ENCODE assay signal across 22 mouse cellular contexts in the genomic region with DNA sequence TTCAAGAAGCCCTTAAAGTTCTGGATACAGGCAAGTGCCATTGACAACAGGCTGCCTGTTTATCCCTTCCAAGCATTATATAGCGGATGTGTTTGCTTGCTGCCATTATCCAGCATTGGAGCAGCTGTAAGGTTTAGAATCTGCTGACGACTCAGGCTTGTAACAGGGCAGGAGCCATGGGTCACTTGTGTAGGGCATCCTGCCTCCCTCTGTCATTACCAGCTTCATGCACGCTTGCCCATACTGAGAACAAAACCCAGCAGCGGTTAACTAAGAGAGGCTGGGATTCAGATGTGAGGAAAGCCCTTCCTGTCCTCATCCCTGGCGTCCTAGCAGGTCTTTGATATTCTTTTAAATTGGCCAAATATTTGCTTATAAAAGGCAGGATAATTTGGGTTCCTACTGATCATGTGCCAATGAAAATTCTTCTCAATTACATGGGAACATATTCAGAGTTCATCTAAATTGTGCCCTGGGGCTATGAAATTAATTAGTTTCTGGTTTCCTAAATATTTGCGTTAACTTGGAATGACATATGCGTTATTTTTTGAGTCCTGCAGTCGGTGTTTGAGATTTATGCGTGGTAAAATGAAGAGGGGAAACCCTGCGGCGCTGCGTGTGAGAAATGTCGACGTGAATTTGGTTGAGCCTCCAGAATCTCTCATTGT.
A peak's percentile ranks its signal among the peaks of the same experiment; 100 is the strongest.
DNase-seq lines count a peak whose midpoint lies in the region; ATAC-seq and TF ChIP-seq lines count a peak whose summit lies in the region.
"Had no signal": no experiment of that assay in that cellular context is flagged by ENCODE, and none has a peak within 500 bp of the region (broad histone marks: within the 10 kb centered on the region; RNA-seq: fewer than 3 reads in every experiment).

No protein-coding gene starts in this region.

- no peak overlapping the region for H3K9ac ChIP-seq in kidney, embryonic 15.5 days
- no peak overlapping the region for H3K9ac ChIP-seq in midbrain, embryonic 14.5 days (replicated peaks; ENCODE audit: low read length)
- no peak overlapping the region for H3K9ac ChIP-seq in midbrain, embryonic 16.5 days (ENCODE audit: low read depth, low read length)
- H3K9ac ChIP-seq: embryonic facial prominence, embryonic 15.5 days; heart, embryonic 15.5 days had no signal

- DNase-seq in gastrocnemius, adult 2 months: no peak
- no peak for DNase-seq in gastrocnemius, postnatal 4 days (ENCODE audit: low spot score in 2 of 2)
- DNase-seq in kidney, postnatal 25 days: no peak
- peak; percentile 55 for DNase-seq in midbrain, embryonic 14.5 days
- no peak for DNase-seq in adrenal gland, postnatal 4 days (ENCODE audit: low spot score in 2 of 2)
- DNase-seq: adrenal gland, postnatal 25 days; cerebellum, adult 11-12 months; cerebellum, postnatal 14 days; gastrocnemius, postnatal 14 days; heart, postnatal 4 days; kidney, postnatal 36 days; lung, postnatal 10 days; right cerebral cortex, postnatal 14 days had no signal

- WGBS in kidney, embryonic 15.5 days: 64% methylated on average over 14 of the region's 14 CpGs
- 71% methylated on average over 14 of the region's 14 CpGs for WGBS in midbrain, embryonic 14.5 days
- WGBS in midbrain, embryonic 16.5 days: 59% methylated on average over 14 of the region's 14 CpGs

- no peaks in the 10 kb centered on the region for H3K9me3 ChIP-seq in kidney, embryonic 15.5 days (replicated peaks)
- no peaks in the 10 kb centered on the region for H3K9me3 ChIP-seq in midbrain, embryonic 14.5 days (ENCODE audit: control insufficient read depth, low read length)
- no peaks in the 10 kb centered on the region for H3K9me3 ChIP-seq in midbrain, embryonic 16.5 days (replicated peaks; ENCODE audit: control insufficient read depth, low read length, poor library complexity, severe bottlenecking)
- H3K9me3 ChIP-seq: embryonic facial prominence, embryonic 15.5 days; heart, embryonic 15.5 days; midbrain, embryonic 10.5 days had no signal

- intact Hi-C loops in gastrocnemius, adult 2 months (cut with DNase I): no loop called here

- H3K4me2 ChIP-seq in kidney, embryonic 15.5 days: no peak overlapping the region
- no peak overlapping the region for H3K4me2 ChIP-seq in midbrain, embryonic 14.5 days (ENCODE audit: low read length)
- H3K4me2 ChIP-seq in midbrain, embryonic 16.5 days (ENCODE audit: low read length): no peak overlapping the region
- H3K4me2 ChIP-seq: embryonic facial prominence, embryonic 15.5 days; heart, embryonic 15.5 days had no signal

- H3K36me3 ChIP-seq in kidney, embryonic 15.5 days: peaks cover 29% of the 10 kb centered on the region
- no peaks in the 10 kb centered on the region for H3K36me3 ChIP-seq in midbrain, embryonic 14.5 days (ENCODE audit: control insufficient read depth, insufficient read depth, low read length)
- H3K36me3 ChIP-seq in midbrain, embryonic 16.5 days (ENCODE audit: control insufficient read depth, insufficient read depth, low read length): no peaks in the 10 kb centered on the region
- H3K36me3 ChIP-seq: embryonic facial prominence, embryonic 15.5 days; midbrain, embryonic 10.5 days had no signal

- peak; percentile 65; the same call in 1 of the 2 replicates for ATAC-seq in kidney, embryonic 15.5 days (replicated peaks; ENCODE audit: low FRiP score)
- ATAC-seq in midbrain, embryonic 14.5 days (ENCODE audit: low FRiP score, low TSS enrichment): no peak
- no peak for ATAC-seq in midbrain, embryonic 16.5 days
- ATAC-seq: CD4-positive, CD25-positive, alpha-beta regulatory T cell, adult 4 months; forebrain, embryonic 16.5 days; hindbrain, embryonic 16.5 days; intestine, postnatal 0 days had no signal

- peak overlapping the region; percentile 64 for H3K27ac ChIP-seq in gastrocnemius, adult 2 months
- peak overlapping the region; percentile 41 for H3K27ac ChIP-seq in kidney, embryonic 15.5 days
- no peak overlapping the region for H3K27ac ChIP-seq in midbrain, embryonic 14.5 days (replicated peaks; ENCODE audit: low read depth, low read length)
- H3K27ac ChIP-seq in midbrain, embryonic 16.5 days (ENCODE audit: low read length): no peak overlapping the region
- H3K27ac ChIP-seq: embryonic facial prominence, embryonic 15.5 days; heart, embryonic 15.5 days; midbrain, embryonic 10.5 days had no signal

- peaks cover 39% of the 10 kb centered on the region for H3K4me1 ChIP-seq in kidney, embryonic 15.5 days
- 0 out of 2 replicates have a peak, but pooled peaks cover 3% of the 10 kb centered on the region for H3K4me1 ChIP-seq in midbrain, embryonic 14.5 days (ENCODE audit: control insufficient read depth, insufficient read depth, low read length)
- H3K4me1 ChIP-seq in midbrain, embryonic 16.5 days (ENCODE audit: control insufficient read depth, insufficient read depth, low read length): peaks cover 7% of the 10 kb centered on the region

- no peak for TF ChIP-seq CTCF in gastrocnemius, adult 2 months (IDR thresholded peaks at IDR 0.05)

- H3K27me3 ChIP-seq in kidney, embryonic 15.5 days: no peaks in the 10 kb centered on the region
- H3K27me3 ChIP-seq in midbrain, embryonic 14.5 days (ENCODE audit: control insufficient read depth, insufficient read depth, low read length): no peaks in the 10 kb centered on the region
- H3K27me3 ChIP-seq in midbrain, embryonic 16.5 days (ENCODE audit: control insufficient read depth, insufficient read depth, low read depth, low read length): no peaks in the 10 kb centered on the region; the same call in 1 of the 2 replicates
- H3K27me3 ChIP-seq: embryonic facial prominence, embryonic 15.5 days; heart, embryonic 15.5 days had no signal

- H3K4me3 ChIP-seq in gastrocnemius, adult 2 months: no peak overlapping the region
- H3K4me3 ChIP-seq in kidney, embryonic 15.5 days (replicated peaks): no peak overlapping the region
- H3K4me3 ChIP-seq in midbrain, embryonic 14.5 days (replicated peaks; ENCODE audit: low read depth, low read length): no peak overlapping the region
- no peak overlapping the region for H3K4me3 ChIP-seq in midbrain, embryonic 16.5 days (ENCODE audit: low read depth, low read length)
- H3K4me3 ChIP-seq: embryonic facial prominence, embryonic 15.5 days; heart, embryonic 15.5 days; midbrain, embryonic 10.5 days had no signal

Comparison
In these comparisons a context has a peak if more than half of its experiments do, and no peak if none do; other contexts are left out.
1. H3K27ac ChIP-seq: peak in gastrocnemius, adult 2 months (single experiment) and kidney, embryonic 15.5 days (single experiment); none in midbrain, embryonic 14.5 days (single experiment) and midbrain, embryonic 16.5 days (single experiment).